Mouse (Mus musculus): ENCODE data around the gene Fam102b.

DNA sequence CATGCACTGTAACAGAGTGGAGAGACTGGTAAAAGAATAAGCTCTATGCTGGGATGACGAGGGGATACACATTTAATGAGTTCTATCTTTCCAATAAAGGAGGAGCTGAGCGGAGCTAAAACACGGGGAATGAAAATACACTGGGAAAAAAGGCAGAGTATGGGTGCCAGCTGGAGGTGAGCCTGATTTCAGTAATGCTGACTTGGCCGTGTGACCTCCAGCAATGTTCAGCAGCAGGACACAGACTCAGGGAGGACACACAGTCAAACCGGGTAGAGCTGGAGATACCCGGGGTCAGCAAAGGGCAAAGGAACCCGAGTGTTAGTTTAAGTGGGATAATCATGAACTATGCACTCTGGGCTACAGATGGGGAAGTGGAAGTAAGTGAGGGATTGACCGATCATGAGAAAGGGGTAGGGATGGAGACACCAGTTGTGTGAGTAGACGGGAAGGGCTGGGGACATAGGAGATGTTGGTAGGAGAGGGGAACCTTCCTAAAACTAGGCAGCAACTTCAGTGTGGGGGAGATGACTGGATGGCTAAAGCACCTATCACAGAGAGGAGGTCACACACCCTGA lies 37.3 kb downstream of the Fam102b start:
- TF ChIP-seq CTCF (IDR thresholded peaks at IDR 0.05; ENCODE audit: low read depth, low read length) (no peak), POLR2A (IDR thresholded peaks at IDR 0.05; ENCODE audit: borderline replicate concordance, low read depth, low read length) (no peak)

All from bone marrow macrophage, adult 2 months (primary cell).